Mouse (Mus musculus): ENCODE results near the gene Cabp1. TPM values are rescaled to one million over a fixed set of nuclear protein-coding genes. Genes with fewer than 3 reads are reported as not detected.

Gene Cabp1
- total and polyA plus RNA-seq, 3 experiments, result 0.35 to 1.7 TPM; not detected in 1

DNA sequence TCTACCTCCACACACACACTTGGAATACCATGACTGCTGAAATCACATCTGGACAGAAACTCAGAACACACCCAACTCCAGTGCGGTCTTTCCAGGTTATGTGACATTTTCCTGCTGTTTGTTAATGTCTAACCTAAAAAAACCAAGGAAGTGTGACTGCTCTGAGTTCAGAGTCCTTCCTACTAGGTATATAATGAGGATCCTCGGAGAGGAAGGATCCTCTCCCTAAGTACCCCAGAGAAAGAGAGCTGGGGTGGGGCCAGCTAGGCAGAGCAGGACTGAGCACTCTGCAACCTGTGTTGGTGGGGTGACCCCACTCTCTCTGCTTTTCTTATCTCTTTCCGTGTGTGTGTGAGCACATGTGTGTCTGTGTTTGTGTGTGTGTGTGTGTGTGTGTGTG is 46.8 kb downstream of the Cabp1 start:
- no peak overlapping the region for H3K27ac ChIP-seq (ENCODE audit: control insufficient read depth, low read depth, low read length)
- peaks cover 6% of the 10 kb centered on the region for H3K79me2 ChIP-seq (ENCODE audit: control insufficient read depth, insufficient read depth, low read length, poor library complexity)
- peaks cover 0 to 24% of the 10 kb centered on the region in 2 experiments; a peak in 2 of 4 replicates for H3K36me3 ChIP-seq (ENCODE audit: control insufficient read depth in 1 of 2, insufficient read depth in 2 of 2, low read length in 2 of 2)
- H3K4me1 ChIP-seq (ENCODE audit: control insufficient read depth in 1 of 2, insufficient read depth in 2 of 2, low read length in 2 of 2), result no peaks in the 10 kb centered on the region
- no peak overlapping the region for H3K9ac ChIP-seq (ENCODE audit: control insufficient read depth, low read depth, low read length, poor library complexity, severe bottlenecking)
- H3K9me3 ChIP-seq (replicated peaks; ENCODE audit: insufficient read depth, low read length), result no peaks in the 10 kb centered on the region
- no peaks in the 10 kb centered on the region for H3K27me3 ChIP-seq (ENCODE audit: control insufficient read depth in 1 of 2, insufficient read depth in 2 of 2, low read length in 2 of 2)
- no peak for DNase-seq (ENCODE audit: low read depth, low spot score)
- TF ChIP-seq EP300 (IDR thresholded peaks at IDR 0.05; ENCODE audit: low read depth in 1 of 2, low read length in 2 of 2), result no peak
- TF ChIP-seq MXI1 (IDR thresholded peaks at IDR 0.05; ENCODE audit: low read depth, low read length), result no peak
- TF ChIP-seq MAX (IDR thresholded peaks at IDR 0.05; ENCODE audit: low read length), result no peak
- TF ChIP-seq ETS1 (IDR thresholded peaks at IDR 0.05; ENCODE audit: low read depth, low read length), result no peak
- TF ChIP-seq GATA1 (IDR thresholded peaks at IDR 0.05; ENCODE audit: low read depth, low read length), result no peak
- no peak for TF ChIP-seq E2F4 (IDR thresholded peaks at IDR 0.05; ENCODE audit: borderline replicate concordance, low read depth, low read length)
- no peak for TF ChIP-seq POLR2A (IDR thresholded peaks at IDR 0.05; ENCODE audit: control insufficient read depth in 1 of 2, insufficient read depth in 1 of 2, low read depth in 1 of 2, low read length in 2 of 2, poor library complexity in 1 of 2)
- TF ChIP-seq ZNF384 (IDR thresholded peaks at IDR 0.05; ENCODE audit: low read depth, low read length), result no peak
- TF ChIP-seq MAZ (IDR thresholded peaks at IDR 0.05; ENCODE audit: low read depth, low read length), result no peak
- TF ChIP-seq BHLHE40 (IDR thresholded peaks at IDR 0.05; ENCODE audit: borderline replicate concordance, low read depth, low read length), result no peak
- H3K4me3 ChIP-seq (ENCODE audit: control insufficient read depth in 1 of 2, insufficient read depth in 1 of 2, low read depth in 2 of 2, low read length in 2 of 2), result no peak overlapping the region

DNA sequence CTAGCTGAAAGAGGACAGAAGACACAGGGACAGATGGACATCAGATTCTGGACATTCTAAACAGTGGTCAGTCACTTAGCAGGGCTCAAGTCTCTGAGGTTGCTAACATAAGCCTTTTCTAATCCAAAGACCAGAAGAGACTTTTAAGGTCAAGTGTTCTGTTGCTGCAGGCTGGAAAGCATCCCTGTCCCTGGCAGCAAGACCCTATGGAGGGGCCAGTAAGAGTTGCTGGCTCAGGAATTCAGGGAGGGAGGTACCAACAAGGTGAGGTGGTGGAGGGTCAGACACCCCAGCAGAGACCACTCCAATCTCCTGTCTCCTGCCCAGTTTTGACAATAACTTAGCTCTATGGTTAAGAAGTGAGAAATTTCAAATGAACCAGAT is 47.4 kb downstream of the Cabp1 start:
- H3K9me3 ChIP-seq (replicated peaks; ENCODE audit: insufficient read depth, low read length), result no peaks in the 10 kb centered on the region
- H3K4me3 ChIP-seq (ENCODE audit: control insufficient read depth in 1 of 2, insufficient read depth in 1 of 2, low read depth in 2 of 2, low read length in 2 of 2), result no peak overlapping the region
- no peaks in the 10 kb centered on the region for H3K27me3 ChIP-seq (ENCODE audit: control insufficient read depth in 1 of 2, insufficient read depth in 2 of 2, low read length in 2 of 2)
- H3K79me2 ChIP-seq (ENCODE audit: control insufficient read depth, insufficient read depth, low read length, poor library complexity), result peaks cover 2% of the 10 kb centered on the region
- H3K36me3 ChIP-seq (ENCODE audit: control insufficient read depth in 1 of 2, insufficient read depth in 2 of 2, low read length in 2 of 2), result peaks cover 0 to 24% of the 10 kb centered on the region in 2 experiments; a peak in 2 of 4 replicates
- TF ChIP-seq NRF1 (IDR thresholded peaks at IDR 0.05; ENCODE audit: insufficient read depth, low read depth, low read length, poor library complexity, severe bottlenecking) (no peak), MEF2A (IDR thresholded peaks at IDR 0.05; ENCODE audit: extremely low read depth, insufficient replicate concordance, low read depth, low read length, poor library complexity, severe bottlenecking) (no peak), TCF12 (IDR thresholded peaks at IDR 0.05; ENCODE audit: low read depth, low read length) (no peak), POLR2AphosphoS5 (IDR thresholded peaks at IDR 0.05; ENCODE audit: borderline replicate concordance, low read depth, low read length) (no peak), CHD1 (IDR thresholded peaks at IDR 0.05; ENCODE audit: low read depth, low read length) (no peak), SIN3A (IDR thresholded peaks at IDR 0.05; ENCODE audit: low read length) (no peak), ETS1 (IDR thresholded peaks at IDR 0.05; ENCODE audit: low read depth, low read length) (no peak), MYB (IDR thresholded peaks at IDR 0.05; ENCODE audit: low read depth, low read length) (no peak)
- no peaks in the 10 kb centered on the region for H3K4me1 ChIP-seq (ENCODE audit: control insufficient read depth in 1 of 2, insufficient read depth in 2 of 2, low read length in 2 of 2)
- no peak overlapping the region for H3K27ac ChIP-seq (ENCODE audit: control insufficient read depth, low read depth, low read length)
- no peak for DNase-seq (ENCODE audit: low read depth, low spot score)
- H3K9ac ChIP-seq (ENCODE audit: control insufficient read depth, low read depth, low read length, poor library complexity, severe bottlenecking), result no peak overlapping the region

Data from MEL (cell line).